Mouse (Mus musculus): ENCODE data around the gene Cd2. TPM values are rescaled to one million over a fixed set of nuclear protein-coding genes. Genes with fewer than 3 reads are reported as not detected.

Gene Cd2
- polyA plus RNA-seq, 1 experiment = not detected

GRCm38 (mm10) chr3:101249846-101250245, 37.9 kb downstream of the Cd2 start:
- Histone ChIP-seq H3K27me3 (ENCODE audit: control insufficient read depth, insufficient read depth, insufficient read length) (peaks cover 3% of the 10 kb centered on the region), H3K79me2 (ENCODE audit: control insufficient read depth, insufficient read depth) (no peaks in the 10 kb centered on the region), H3K79me3 (ENCODE audit: low read depth) (no peaks in the 10 kb centered on the region), H3ac (ENCODE audit: control insufficient read depth, insufficient read length, low read depth) (no peak overlapping the region), H3K4me3 (ENCODE audit: insufficient read depth, poor library complexity, severe bottlenecking) (no peak overlapping the region), H3K36me3 (ENCODE audit: control insufficient read depth, insufficient read depth) (no peaks in the 10 kb centered on the region)
- no peak for TF ChIP-seq USF1 (IDR thresholded peaks at IDR 0.05; ENCODE audit: low read depth)
- TF ChIP-seq FOSL1 (IDR thresholded peaks at IDR 0.05; ENCODE audit: insufficient read depth, low read length, poor library complexity, severe bottlenecking) = no peak
- no peak for TF ChIP-seq MYOD1 (IDR thresholded peaks at IDR 0.05; ENCODE audit: control insufficient read depth, insufficient read length, low read depth)
- no peak for TF ChIP-seq CTCF (IDR thresholded peaks at IDR 0.05; ENCODE audit: control insufficient read depth, insufficient read depth, insufficient read length)
- no peak for TF ChIP-seq CEBPB (IDR thresholded peaks at IDR 0.05; ENCODE audit: low read depth)
- no peak for TF ChIP-seq MAX (IDR thresholded peaks at IDR 0.05)
- no peak for TF ChIP-seq MYOG (IDR thresholded peaks at IDR 0.05; ENCODE audit: control insufficient read depth, extremely low read depth, insufficient read length)

- Histone ChIP-seq H3K27me3 (ENCODE audit: control insufficient read depth, insufficient read depth, insufficient read length) (no peaks in the 10 kb centered on the region), H3ac (ENCODE audit: control insufficient read depth, insufficient read length, low read depth) (no peak overlapping the region), H3K36me3 (ENCODE audit: control insufficient read depth, insufficient read depth) (no peaks in the 10 kb centered on the region), H3K79me3 (ENCODE audit: low read depth) (no peaks in the 10 kb centered on the region), H3K79me2 (ENCODE audit: control insufficient read depth, insufficient read depth) (no peaks in the 10 kb centered on the region), H3K4me3 (ENCODE audit: insufficient read depth, poor library complexity, severe bottlenecking) (no peak overlapping the region)
- TF ChIP-seq CEBPB (IDR thresholded peaks at IDR 0.05; ENCODE audit: low read depth) = no peak
- no peak for TF ChIP-seq MYOG (IDR thresholded peaks at IDR 0.05; ENCODE audit: control insufficient read depth, extremely low read depth, insufficient read length)
- TF ChIP-seq USF1 (IDR thresholded peaks at IDR 0.05; ENCODE audit: low read depth) = no peak
- no peak for TF ChIP-seq CTCF (IDR thresholded peaks at IDR 0.05; ENCODE audit: control insufficient read depth, insufficient read depth, insufficient read length)
- TF ChIP-seq MAX (IDR thresholded peaks at IDR 0.05) = no peak
- no peak for TF ChIP-seq MYOD1 (IDR thresholded peaks at IDR 0.05; ENCODE audit: control insufficient read depth, insufficient read length, low read depth)
- no peak for TF ChIP-seq FOSL1 (IDR thresholded peaks at IDR 0.05; ENCODE audit: insufficient read depth, low read length, poor library complexity, severe bottlenecking)
These were observed 42.5 kb downstream of the Cd2 start for GRCm38 (mm10) chr3:101245212-101245611.

- Histone ChIP-seq H3K27me3 (ENCODE audit: control insufficient read depth, insufficient read depth, insufficient read length) (no peaks in the 10 kb centered on the region), H3K79me2 (ENCODE audit: control insufficient read depth, insufficient read depth) (no peaks in the 10 kb centered on the region), H3K36me3 (ENCODE audit: control insufficient read depth, insufficient read depth) (no peaks in the 10 kb centered on the region), H3K4me3 (ENCODE audit: insufficient read depth, poor library complexity, severe bottlenecking) (no peak overlapping the region), H3ac (ENCODE audit: control insufficient read depth, insufficient read length, low read depth) (no peak overlapping the region), H3K79me3 (ENCODE audit: low read depth) (no peaks in the 10 kb centered on the region)
- no peak for TF ChIP-seq MYOG (IDR thresholded peaks at IDR 0.05; ENCODE audit: control insufficient read depth, extremely low read depth, insufficient read length)
- TF ChIP-seq CEBPB (IDR thresholded peaks at IDR 0.05; ENCODE audit: low read depth) = no peak
- TF ChIP-seq MYOD1 (IDR thresholded peaks at IDR 0.05; ENCODE audit: control insufficient read depth, insufficient read length, low read depth) = no peak
- TF ChIP-seq CTCF (IDR thresholded peaks at IDR 0.05; ENCODE audit: control insufficient read depth, insufficient read depth, insufficient read length) = no peak
- no peak for TF ChIP-seq MAX (IDR thresholded peaks at IDR 0.05)
- no peak for TF ChIP-seq USF1 (IDR thresholded peaks at IDR 0.05; ENCODE audit: low read depth)
- TF ChIP-seq FOSL1 (IDR thresholded peaks at IDR 0.05; ENCODE audit: insufficient read depth, low read length, poor library complexity, severe bottlenecking) = no peak
These were observed 44.7 kb downstream of the Cd2 start for GRCm38 (mm10) chr3:101243002-101243401.

GRCm38 (mm10) chr3:101241866-101242265, 45.9 kb downstream of the Cd2 start:
- Histone ChIP-seq H3ac (ENCODE audit: control insufficient read depth, insufficient read length, low read depth) (no peak overlapping the region), H3K4me3 (ENCODE audit: insufficient read depth, poor library complexity, severe bottlenecking) (no peak overlapping the region), H3K79me3 (ENCODE audit: low read depth) (no peaks in the 10 kb centered on the region), H3K27me3 (ENCODE audit: control insufficient read depth, insufficient read depth, insufficient read length) (no peaks in the 10 kb centered on the region), H3K79me2 (ENCODE audit: control insufficient read depth, insufficient read depth) (no peaks in the 10 kb centered on the region), H3K36me3 (ENCODE audit: control insufficient read depth, insufficient read depth) (no peaks in the 10 kb centered on the region)
- TF ChIP-seq FOSL1 (IDR thresholded peaks at IDR 0.05; ENCODE audit: insufficient read depth, low read length, poor library complexity, severe bottlenecking) (no peak), MYOG (IDR thresholded peaks at IDR 0.05; ENCODE audit: control insufficient read depth, extremely low read depth, insufficient read length) (no peak), CEBPB (IDR thresholded peaks at IDR 0.05; ENCODE audit: low read depth) (no peak), MYOD1 (IDR thresholded peaks at IDR 0.05; ENCODE audit: control insufficient read depth, insufficient read length, low read depth) (no peak), CTCF (IDR thresholded peaks at IDR 0.05; ENCODE audit: control insufficient read depth, insufficient read depth, insufficient read length) (no peak), MAX (IDR thresholded peaks at IDR 0.05) (no peak)

GRCm38 (mm10) chr3:101240859-101241258, 46.9 kb downstream of the Cd2 start:
- Histone ChIP-seq H3ac (ENCODE audit: control insufficient read depth, insufficient read length, low read depth) (no peak overlapping the region), H3K79me2 (ENCODE audit: control insufficient read depth, insufficient read depth) (no peaks in the 10 kb centered on the region), H3K4me3 (ENCODE audit: insufficient read depth, poor library complexity, severe bottlenecking) (no peak overlapping the region), H3K79me3 (ENCODE audit: low read depth) (no peaks in the 10 kb centered on the region), H3K27me3 (ENCODE audit: control insufficient read depth, insufficient read depth, insufficient read length) (no peaks in the 10 kb centered on the region), H3K36me3 (ENCODE audit: control insufficient read depth, insufficient read depth) (no peaks in the 10 kb centered on the region)
- TF ChIP-seq MAX (IDR thresholded peaks at IDR 0.05) (no peak), CTCF (IDR thresholded peaks at IDR 0.05; ENCODE audit: control insufficient read depth, insufficient read depth, insufficient read length) (no peak), FOSL1 (IDR thresholded peaks at IDR 0.05; ENCODE audit: insufficient read depth, low read length, poor library complexity, severe bottlenecking) (no peak), MYOD1 (IDR thresholded peaks at IDR 0.05; ENCODE audit: control insufficient read depth, insufficient read length, low read depth) (no peak), USF1 (IDR thresholded peaks at IDR 0.05; ENCODE audit: low read depth) (no peak)

GRCm38 (mm10) chr3:101239236-101239635, 48.5 kb downstream of the Cd2 start:
- TF ChIP-seq MYOG (IDR thresholded peaks at IDR 0.05; ENCODE audit: control insufficient read depth, extremely low read depth, insufficient read length) = no peak
- TF ChIP-seq FOSL1 (IDR thresholded peaks at IDR 0.05; ENCODE audit: insufficient read depth, low read length, poor library complexity, severe bottlenecking) = no peak
- TF ChIP-seq CTCF (IDR thresholded peaks at IDR 0.05; ENCODE audit: control insufficient read depth, insufficient read depth, insufficient read length) = no peak
- TF ChIP-seq USF1 (IDR thresholded peaks at IDR 0.05; ENCODE audit: low read depth) = no peak
- no peak for TF ChIP-seq MYOD1 (IDR thresholded peaks at IDR 0.05; ENCODE audit: control insufficient read depth, insufficient read length, low read depth)
- no peak for TF ChIP-seq CEBPB (IDR thresholded peaks at IDR 0.05; ENCODE audit: low read depth)
- no peak for TF ChIP-seq MAX (IDR thresholded peaks at IDR 0.05)
- Histone ChIP-seq H3K36me3 (ENCODE audit: control insufficient read depth, insufficient read depth) (no peaks in the 10 kb centered on the region), H3K79me2 (ENCODE audit: control insufficient read depth, insufficient read depth) (no peaks in the 10 kb centered on the region), H3K27me3 (ENCODE audit: control insufficient read depth, insufficient read depth, insufficient read length) (no peaks in the 10 kb centered on the region), H3K4me3 (ENCODE audit: insufficient read depth, poor library complexity, severe bottlenecking) (no peak overlapping the region), H3ac (ENCODE audit: control insufficient read depth, insufficient read length, low read depth) (no peak overlapping the region), H3K79me3 (ENCODE audit: low read depth) (no peaks in the 10 kb centered on the region)

Data from C2C12 (cell line).